Mouse (Mus musculus) heart, postnatal 4 days (tissue): ENCODE results near the gene Zc4h2. TPM values are rescaled to one million over a fixed set of nuclear protein-coding genes. Genes with fewer than 3 reads are reported as not detected.

ENCODE experiments used
- DNase-seq: peaks from one replicate; pipeline ENCODE4 v3.0.0; 2021
- total RNA-seq, 2 experiments: library from RNA; stranded (reverse); gene quantifications; 2 replicates each; pipeline ENCODE4 v1.2.3; 2021

Gene Zc4h2
- 1 to 10 TPM; 2.6 to 3.0 TPM for total RNA-seq

DNA sequence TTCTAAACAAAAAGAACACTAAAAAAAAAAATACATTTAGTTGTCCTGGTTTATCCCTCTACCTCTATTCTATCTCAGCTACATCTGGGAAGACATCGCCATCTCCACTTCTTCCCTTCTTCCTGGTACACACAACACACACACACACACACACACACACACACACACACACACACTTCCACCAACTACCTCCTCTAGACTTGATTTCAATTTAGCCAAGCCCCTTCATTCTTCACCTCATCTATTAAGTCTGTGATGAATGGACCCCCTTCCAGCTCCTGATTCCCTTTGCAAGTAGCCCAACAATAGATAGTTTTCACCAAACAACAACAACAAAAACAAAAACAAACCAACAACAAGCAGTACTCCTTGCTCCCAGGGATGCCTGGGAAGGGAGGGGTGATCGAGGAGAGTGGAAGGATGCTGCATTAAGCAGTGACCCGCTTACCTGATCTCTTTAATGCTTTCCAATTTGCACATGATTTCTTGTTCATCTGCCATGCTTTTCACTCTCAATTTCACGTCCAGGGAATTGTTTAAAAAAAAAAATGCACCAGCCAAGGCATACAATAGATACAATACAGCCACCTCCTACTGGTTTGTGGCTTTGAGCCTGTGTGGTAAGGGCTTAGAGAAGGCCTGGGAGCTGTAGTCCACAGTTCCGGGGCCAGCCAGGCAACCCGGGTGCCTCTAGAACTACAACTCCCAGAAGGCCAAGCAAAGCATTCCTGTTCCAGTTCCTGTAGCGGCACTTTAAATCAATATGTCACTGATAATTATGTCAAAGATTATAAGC is at the start of gene Zc4h2:
TSS of gene Zc4h2 (minus strand) at position 706 of the 796 bp plus-strand sequence.
- DNase-seq = peak; percentile 64

DNA sequence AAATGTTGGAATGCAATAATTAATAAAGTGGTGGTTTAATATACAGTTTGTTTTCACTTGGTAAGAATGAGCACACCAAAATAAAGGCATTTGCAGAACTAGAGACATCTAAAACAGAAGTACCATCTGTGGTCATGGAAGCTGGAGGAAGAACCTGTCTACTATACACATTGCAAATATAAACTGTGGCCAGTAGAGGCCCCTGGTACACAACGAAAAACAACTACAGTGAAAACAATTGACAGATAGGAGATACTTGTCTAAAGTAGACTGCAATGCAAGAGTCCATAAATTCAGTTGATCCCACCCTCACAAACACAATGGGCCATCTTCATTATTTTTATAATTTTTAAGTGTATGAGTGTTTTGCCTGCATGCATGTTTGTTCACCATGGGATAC is 28.8 kb upstream of the Zc4h2 start:
- DNase-seq = no peak

DNA sequence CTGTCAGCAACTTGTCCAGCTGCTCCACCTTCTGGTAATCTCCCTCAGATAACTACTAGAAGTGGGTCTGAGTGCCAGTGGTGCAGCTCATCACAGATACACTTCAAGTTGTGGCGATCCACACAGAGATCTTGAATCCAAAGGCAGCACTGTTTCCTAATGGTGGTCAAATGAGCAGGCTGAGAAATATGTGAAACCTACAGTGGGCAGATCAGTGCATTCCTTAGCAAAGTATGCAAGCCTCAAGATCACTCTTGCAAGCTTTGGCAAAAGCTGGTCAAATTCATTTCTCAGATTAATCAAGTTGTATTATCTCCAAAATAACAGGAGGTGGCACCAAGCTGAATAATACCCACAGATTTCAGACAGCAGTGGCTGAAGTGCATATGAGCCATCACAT is 23.9 kb upstream of the Zc4h2 start:
- DNase-seq = no peak

DNA sequence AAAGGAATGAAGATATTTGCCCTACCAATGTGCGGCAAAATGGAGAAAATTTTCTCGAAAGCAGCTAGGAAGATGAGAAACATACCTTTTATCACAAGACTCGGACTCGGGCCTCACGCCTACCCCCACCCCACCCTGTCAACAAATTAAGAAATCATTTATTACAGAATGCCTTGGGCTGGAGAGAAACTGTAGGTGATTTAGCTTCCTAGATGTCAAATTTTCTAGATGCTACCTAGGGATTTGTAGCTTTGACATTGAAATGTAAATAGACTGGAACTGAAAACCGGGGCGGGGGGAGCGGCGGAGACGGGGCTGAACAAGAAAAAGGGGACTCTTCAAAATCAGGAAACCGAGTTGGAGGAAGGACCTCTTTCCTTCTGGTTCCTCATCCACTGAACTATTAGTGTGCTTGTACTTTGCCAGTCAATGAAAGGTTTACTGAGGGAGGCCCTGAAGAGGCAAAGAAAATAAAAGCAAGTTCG is 333 bp upstream of the Zc4h2 start:
- DNase-seq = peak; percentile 5

DNA sequence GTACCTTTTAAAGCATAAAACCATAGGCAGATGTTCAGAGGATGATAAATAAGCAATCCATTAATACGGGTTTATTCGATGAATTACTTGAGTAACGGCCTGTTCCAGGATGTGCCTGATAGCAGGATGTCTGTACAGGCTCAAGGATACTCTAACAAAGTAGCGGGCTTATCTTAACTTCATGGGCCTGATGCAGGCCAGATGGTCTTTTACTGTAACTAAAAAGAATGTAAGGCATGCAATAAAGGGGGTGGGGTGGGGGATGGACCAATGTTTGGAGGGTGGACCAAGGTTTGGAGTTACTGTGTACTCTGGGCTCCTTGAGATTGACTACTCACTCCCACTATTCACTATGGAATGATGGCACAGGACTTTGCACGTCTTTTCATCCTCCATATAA is 57.7 kb downstream of the Zc4h2 start:
- DNase-seq = no peak

Other genes starting within 250 kb of the Zc4h2 start
- gene Amer1, start 213.6 kb downstream of the Zc4h2 start, total RNA-seq = 10 to 100 TPM in 1 of 2 experiments, 1 to 10 TPM in 1; 9.7 to 10.2 TPM
- gene Asb12, start 100.5 kb downstream of the Zc4h2 start, total RNA-seq = 1 to 10 TPM; 4.5 to 5.0 TPM
- not detected for gene Pfn5, start 100.4 kb downstream of the Zc4h2 start, total RNA-seq
- 1 to 10 TPM; 1.5 to 1.9 TPM for gene Zc3h12b, start 53.2 kb upstream of the Zc4h2 start, total RNA-seq